Mouse (Mus musculus) neutrophil, adult 5-6 weeks (primary cell): ENCODE measurements around the gene Itgb6. TPM values are rescaled to one million over a fixed set of nuclear protein-coding genes. Genes with fewer than 3 reads are reported as not detected.

ENCODE experiments used
- ATAC-seq: fragments of 151-379, 151-347 bp; 2 replicates; pipeline ENCODE4 v1.8.0; 2017; ENCODE audit warnings: mild to moderate bottlenecking, moderate TSS enrichment; ENCODE audit not compliant: insufficient number of reproducible peaks, poor library complexity, low FRiP score, severe bottlenecking; ENCODE audit errors: extremely low read depth
- total RNA-seq: library from RNA; stranded (forward); fragments of 200-1000 nt; gene quantifications from 2 replicates; pipeline ENCODE4 v1.2.3, GENCODE M21; 2017

The Itgb6 gene
- not detected in 2 replicates for total RNA-seq

GRCm38 (mm10) chr2:60722514-60722913 lies at the start of gene Itgb6:
Gene Itgb6, minus strand, starts transcription at chr2:60722643.
- no peak for ATAC-seq

DNA sequence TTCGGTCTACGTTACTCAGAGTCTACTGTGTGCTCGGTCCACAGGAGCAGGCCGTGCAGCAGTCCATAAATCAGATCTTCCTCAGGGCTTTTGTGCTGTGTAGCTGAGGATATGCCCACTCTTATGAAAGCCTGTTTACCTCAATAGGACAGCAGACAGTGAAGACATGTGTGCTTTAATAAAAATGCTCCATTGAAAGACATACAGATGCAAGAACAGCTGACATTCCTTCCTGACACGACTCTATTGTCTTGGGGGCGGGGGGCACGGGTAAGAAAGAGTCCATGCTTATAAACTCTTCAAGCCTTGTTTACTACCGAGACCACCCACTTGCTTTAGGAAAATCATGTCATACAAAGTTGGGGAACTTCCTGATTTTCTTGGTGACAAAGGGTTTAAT lies 44.0 kb upstream of the Itgb6 start:
- ATAC-seq = no peak

DNA sequence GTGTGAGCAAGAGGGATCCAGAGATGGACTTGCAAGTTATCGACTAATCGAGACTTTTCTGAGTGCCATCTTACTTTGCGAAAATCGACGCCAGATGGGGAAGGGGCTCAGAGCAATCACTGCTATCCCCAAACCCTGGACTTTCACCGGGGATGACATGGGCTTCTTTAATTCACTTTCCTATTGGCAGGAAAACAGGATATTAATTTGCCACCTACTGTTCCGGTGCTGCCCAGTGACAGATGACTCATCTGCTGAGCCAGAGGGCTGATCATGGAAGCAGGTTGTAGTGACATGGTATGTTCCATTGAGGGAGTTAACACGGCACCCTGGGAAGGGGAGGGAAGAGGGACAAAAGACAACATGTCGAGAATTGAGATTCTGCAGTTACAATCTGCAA lies 33.8 kb upstream of the Itgb6 start:
- ATAC-seq = no peak

DNA sequence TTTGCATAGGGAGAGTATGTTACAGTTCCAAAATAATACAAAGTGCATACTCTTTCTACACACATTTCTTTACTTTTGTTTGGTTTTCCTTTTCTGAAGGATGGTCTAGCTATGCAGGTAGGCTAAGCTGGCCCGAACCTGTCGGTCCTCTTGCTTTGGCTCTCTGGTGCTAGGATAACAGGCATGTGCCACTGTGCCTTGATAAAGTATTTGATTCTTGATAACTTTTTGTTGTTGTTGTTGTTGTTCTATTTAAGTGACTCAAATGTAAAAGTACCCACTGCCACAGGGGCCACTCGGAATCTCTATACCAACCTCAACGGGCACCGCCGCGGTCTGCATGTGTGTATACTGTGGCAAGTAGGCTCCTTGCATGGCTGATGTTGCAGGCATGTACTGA lies 32.7 kb upstream of the Itgb6 start:
- ATAC-seq = no peak

GRCm38 (mm10) chr2:60751274-60751673 lies 28.8 kb upstream of the Itgb6 start:
- no peak for ATAC-seq

- no peak for ATAC-seq
These were observed 28.1 kb upstream of the Itgb6 start for GRCm38 (mm10) chr2:60750591-60750990.

GRCm38 (mm10) chr2:60748585-60748984 lies 26.1 kb upstream of the Itgb6 start:
- ATAC-seq = no peak

DNA sequence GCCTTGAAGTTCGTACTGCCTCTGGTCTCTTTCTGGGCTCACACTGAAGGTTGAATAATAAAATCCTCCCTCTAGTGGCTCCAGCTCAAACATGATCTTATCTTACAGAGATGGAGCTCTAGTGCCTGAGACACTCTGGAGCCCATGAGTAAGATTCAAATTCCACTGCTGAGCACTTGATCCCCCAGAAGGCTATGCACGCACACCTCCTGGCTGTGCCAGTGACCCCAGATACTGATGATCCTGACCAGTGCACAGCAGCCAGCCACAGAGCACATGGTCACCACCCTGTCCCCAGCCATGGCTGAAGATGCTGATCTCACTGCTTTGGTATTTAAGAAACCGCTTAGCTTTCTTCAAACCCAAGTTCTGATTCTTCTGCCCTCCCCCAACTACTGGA lies 25.1 kb upstream of the Itgb6 start:
- no peak for ATAC-seq

DNA sequence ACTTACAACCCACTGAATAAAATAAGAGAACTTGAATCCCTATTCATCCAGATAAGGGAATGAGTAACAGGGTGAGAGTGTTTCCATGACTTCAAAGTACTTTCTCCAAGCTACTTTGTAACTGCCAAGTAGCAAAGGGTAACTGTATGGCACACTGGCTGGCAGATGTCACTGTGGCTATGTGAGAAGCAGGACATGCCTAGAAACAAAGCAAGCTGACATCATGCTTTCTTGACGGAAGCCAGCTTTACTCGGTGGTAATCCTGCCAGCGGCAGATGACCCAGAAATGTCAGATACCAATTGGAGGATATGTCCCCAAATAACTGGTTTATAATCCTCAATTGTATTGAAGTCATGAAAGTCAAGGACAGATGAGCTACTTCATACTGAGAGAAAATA lies 22.2 kb upstream of the Itgb6 start:
- ATAC-seq = no peak

DNA sequence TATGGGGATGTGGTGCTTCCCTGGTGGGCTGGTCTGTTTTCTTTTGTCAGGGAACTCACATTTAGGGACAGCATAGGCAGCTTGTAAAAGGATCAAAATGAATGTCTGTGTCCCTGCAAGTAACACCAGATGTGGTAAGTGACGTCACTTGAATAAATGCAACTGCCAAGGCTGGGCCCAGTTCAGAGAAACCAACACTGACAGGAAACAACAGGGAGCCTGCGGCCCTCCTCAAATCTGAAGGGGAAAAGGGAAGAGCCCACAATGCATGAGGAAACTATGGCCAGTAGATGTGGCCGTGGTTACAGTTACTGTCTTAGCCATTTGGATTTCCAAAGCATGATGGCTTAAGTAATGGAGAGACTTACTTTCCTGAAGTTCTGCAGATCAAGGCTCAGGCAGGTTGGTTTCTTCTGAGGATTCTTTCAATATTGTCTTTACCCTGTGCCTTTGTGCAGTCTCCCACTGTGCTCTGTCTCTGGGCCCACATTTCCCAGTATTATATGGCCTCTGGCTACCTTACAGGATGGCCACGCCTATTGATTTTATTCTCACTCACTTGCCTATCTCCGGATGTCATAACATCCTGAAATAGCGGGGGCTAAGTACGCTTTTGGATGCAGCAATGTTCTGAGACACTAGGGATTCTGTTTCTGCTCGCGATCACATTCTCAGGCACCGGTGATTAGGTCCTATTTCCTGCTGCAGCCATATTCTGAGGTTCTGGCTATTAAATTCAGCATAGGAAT lies 17.1 kb upstream of the Itgb6 start:
- ATAC-seq = no peak

GRCm38 (mm10) chr2:60730929-60731328 lies 8.5 kb upstream of the Itgb6 start:
- no peak for ATAC-seq

GRCm38 (mm10) chr2:60730024-60730423 lies 7.6 kb upstream of the Itgb6 start:
- ATAC-seq = no peak

GRCm38 (mm10) chr2:60728902-60729585 lies 6.6 kb upstream of the Itgb6 start:
- no peak for ATAC-seq

- ATAC-seq = no peak
These were observed 2.2 kb upstream of the Itgb6 start for GRCm38 (mm10) chr2:60724660-60725059.

DNA sequence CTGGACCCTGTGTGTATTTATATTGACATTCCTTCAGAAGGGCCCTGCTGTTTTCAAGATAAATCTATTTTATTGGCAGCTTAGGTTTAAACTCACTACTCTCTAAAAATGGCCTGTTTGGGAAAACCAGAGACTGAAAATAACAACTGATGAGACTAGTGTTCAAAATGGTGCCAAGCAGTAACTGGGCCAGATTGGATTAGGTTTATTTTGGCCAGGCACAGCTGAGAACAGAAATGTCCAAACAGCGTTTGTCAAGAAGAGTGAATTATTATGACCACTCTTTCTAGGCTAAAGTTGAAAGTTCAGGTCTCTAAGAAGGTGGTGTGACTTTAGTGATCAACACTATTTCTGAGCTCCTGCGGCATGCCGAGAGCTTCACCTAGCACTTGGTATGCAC lies 524 bp upstream of the Itgb6 start:
- no peak for ATAC-seq

- 0 out of 2 replicates have a peak, but pooled peaks have one; percentile 16 for ATAC-seq
These were observed 1.5 kb downstream of the Itgb6 start for GRCm38 (mm10) chr2:60720906-60721305.

DNA sequence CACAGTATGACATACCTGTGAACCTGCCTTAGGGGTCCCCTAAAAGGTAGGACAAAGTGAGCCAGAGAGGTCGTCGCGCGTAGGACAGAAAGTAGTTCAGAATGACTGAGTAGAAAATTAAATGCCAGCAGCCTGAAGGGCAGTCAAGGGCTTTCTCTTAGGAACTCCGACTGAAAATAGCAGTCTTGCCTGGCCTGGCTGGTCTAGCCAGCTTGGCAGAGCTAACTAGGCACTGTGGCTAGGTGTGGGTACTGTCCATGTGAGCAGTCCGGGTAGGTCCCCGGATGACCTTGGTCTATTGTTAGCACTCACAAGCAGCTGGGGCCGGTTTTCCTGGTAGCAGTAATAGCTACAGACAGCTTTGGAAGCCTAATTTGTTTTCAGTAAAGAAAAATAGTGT lies 2.2 kb downstream of the Itgb6 start:
- ATAC-seq = no peak

GRCm38 (mm10) chr2:60717348-60717747 lies 5.1 kb downstream of the Itgb6 start:
- ATAC-seq = no peak

DNA sequence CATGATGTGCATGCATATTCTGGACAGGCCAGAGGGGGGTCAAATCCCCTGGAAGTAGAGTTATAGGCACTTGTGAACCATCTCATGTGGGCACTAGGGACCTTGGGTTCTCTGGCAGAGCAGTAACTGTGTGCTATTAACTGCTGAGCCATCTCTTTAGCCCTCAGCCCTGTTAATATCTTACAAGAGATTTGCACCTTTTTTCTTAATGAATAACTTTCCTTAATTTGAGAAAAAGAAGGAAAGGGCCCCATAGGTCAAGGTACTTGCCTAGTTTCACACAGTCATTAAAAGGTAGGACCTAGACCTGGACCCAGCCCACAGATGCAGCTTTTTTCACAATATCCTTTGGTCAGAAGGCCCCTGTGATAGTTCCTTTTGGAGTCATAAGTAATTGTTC lies 5.9 kb downstream of the Itgb6 start:
- no peak for ATAC-seq

- ATAC-seq = 0 out of 2 replicates have a peak, but pooled peaks have one; percentile 13
These were observed 6.7 kb downstream of the Itgb6 start for GRCm38 (mm10) chr2:60715771-60716170.
